Mouse (Mus musculus): ENCODE measurements around the gene Arvcf.

Arvcf gene

DNA sequence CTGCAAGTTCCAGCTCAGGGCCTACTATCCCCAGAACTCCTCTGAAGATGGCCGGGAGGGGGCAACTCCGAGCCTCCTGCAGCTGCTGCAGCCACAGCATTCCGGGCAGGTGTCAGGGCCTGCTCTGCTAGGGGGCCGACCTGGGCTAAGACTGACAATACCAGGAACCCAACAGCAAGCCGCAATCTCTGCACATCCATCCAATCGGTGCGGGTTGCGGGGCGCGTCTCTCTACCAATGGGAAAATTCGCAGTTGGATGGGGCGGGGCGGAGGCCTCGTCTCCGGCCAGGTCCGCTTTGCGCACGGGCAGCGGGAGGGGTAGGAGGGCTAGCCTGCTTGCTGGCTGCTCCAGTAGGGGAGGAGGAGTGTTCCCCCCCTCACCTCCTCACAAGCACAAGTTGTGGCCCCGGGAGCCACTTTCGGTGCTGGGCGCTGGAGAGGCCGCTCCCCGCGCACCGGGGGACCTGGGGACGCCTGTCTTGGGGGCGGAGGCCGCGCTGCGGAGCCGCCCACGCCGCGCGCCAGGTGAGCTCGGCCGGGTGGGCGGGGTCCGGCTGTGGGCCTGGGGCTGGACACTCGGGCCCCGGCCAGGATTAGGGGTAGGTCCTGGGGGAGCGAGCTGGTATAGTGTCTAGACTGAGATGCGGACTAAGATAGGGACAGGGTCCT, at the start of gene Arvcf, which contains the start of gene Tango2:
Gene Arvcf, plus strand, starts transcription at position 252 of the 670 bp plus-strand sequence.
Gene Tango2, minus strand, starts transcription at position 173 of the 670 bp plus-strand sequence.
- peak; percentile 87 to 92 for DNase-seq (ENCODE audit: low spot score in 2 of 2)

DNA sequence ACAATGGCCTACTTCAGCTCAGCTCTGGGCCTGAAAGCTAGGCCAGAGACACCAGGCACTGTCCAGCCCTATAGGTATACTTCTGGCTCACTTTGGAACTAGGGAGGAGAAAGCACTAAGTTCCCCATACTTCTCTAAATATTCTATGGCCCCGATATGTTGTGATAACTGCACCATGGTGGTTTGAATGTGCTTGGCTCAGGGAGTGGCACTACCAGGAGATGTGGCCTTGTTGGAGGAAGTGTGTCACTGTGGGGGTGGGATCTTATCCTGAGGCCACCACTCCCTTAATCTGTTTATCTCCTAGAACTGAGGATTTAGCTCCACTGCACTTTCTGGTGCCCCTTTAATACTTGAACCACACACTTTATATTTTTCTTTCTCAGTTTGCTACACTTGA, 39.8 kb upstream of the Arvcf start:
- no peak for DNase-seq (ENCODE audit: low spot score in 2 of 2)

DNA sequence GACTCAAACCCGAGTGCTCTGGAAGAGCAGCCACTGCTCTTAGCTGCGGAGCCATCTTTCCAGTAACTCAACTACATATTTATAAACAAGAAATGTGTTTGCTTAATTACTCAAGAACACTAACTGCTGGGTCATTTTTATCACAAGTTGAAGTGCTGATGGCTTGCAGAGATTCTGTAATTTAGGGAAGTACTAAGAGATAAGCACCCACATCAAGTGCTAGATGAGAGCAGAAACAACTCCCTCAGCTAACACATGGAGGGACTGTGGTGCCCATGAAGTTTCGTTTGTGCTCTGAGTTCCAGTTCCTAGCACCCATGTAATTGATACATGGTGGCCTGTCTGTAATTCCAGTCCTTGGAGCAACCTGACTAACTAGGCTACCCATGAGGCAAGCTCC, 29.0 kb upstream of the Arvcf start:
- no peak for DNase-seq (ENCODE audit: low spot score in 2 of 2)

DNA sequence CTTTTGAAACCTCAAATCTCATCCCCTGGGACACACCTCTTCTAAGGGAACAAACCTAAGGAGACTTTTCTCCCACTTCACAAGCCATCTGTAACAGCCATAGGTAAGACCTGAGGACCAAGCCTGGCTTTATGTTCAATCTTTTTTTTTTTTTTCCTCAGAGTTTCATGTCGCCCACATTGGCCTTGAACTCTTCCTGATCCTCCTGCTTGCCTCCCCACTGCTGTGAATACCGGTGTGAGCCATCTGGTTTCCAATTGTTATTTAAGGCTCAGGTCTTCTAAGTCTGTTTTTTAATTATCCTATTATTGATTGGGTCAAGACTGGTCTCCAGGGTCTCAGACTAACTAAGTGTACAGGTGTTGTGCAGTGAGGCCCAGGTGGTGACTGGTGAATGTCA, 26.5 kb upstream of the Arvcf start:
- DNase-seq (ENCODE audit: low spot score in 2 of 2) = no peak

DNA sequence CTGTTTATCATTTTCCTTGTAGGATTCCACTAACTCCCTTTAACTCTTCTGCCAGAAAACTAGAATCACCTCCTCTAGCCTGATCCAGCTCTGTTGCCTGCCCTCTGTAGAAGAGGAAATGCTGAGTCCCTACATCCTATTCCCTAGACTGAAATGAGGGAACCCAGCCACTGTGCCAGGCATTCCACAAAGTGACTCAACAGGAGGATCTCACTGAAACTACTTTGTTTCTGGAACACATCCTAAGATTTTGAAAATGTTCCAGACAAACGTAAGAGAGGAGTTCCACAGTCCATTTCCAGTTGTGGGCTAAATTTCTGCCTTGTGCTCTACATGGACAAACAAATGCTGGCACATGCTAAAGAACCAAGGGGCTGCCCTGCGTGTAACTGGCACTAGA, 24.5 kb upstream of the Arvcf start:
- DNase-seq (ENCODE audit: low spot score in 2 of 2) = peak in 1 of 2 experiments; percentile 38

DNA sequence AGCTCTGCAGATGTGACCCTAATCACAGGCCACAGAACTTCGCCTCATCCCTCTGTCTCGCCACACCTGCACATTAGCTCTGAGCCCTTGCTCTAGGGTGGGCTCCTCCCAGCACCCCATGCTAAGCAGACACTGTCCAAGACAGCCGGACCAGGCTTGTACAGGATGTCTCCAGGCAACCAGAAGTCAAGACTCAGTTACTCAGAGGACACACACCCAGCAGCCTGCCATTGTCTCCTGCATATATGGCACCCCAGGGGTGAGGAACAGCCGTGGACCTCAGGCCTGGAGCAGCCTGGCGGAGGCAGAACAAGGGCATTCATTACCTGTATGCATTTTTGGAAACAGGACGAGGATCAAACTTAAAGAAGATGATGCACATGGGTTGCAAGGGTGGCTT, 24.0 kb upstream of the Arvcf start:
- no peak for DNase-seq (ENCODE audit: low spot score in 2 of 2)

DNA sequence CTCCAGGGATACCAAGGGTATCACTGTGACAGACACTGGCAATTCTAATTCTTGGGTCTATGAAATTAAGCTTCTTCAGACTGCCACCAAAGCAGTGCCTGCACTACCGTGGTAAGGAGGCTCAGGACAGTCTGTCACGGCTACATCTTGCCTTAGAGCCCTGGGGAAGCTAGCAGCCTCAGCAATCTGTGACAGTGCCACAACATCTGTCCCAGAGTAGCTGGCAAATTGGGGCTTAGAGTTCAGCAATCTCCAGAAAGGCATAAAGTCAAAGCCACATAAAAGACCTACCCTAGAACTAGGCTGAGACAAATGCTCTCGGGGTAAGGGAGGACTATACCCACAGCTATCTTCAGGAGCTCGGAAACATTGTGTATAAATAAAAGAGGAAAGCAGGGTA, 22.2 kb upstream of the Arvcf start:
- no peak for DNase-seq (ENCODE audit: low spot score in 2 of 2)

DNA sequence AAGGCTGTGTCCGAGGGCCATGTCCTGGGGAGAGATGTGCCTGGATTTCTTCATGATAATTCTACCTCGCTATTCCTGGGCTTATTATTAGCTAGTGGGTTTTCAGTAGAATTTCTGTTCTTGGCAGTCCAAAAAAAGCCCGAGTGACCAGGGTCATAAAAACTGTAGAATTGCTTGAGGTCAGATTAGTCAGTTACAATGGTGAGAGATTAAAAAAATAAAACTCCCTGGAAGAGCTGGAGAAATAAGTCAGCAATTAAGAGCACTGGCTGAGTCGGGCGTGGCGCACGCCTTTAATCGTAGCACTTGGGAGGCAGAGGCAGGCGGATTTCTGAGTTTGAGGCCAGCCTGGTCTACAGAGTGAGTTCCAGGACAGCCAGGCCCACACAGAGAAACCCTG, 20.0 kb upstream of the Arvcf start:
- no peak for DNase-seq (ENCODE audit: low spot score in 2 of 2)

DNA sequence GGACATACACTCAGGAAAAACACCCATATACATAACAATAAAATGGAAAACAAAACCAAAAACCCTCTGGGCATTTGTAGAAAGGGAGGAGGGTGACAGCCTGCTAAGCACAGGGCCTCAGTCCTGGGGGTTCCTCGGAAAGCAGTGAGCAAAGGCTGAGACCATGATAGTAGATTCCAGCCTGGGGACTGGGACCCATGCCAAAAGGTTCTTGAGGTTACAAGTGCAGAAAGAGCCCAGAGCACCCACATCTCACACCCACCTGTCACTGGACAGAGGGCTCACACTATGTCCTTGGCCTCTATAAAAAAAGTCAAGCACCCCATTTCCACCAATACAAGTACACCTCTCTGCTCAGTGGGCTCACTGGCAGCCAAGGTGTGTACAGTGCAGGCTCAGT, 19.5 kb upstream of the Arvcf start:
- no peak for DNase-seq (ENCODE audit: low spot score in 2 of 2)

DNA sequence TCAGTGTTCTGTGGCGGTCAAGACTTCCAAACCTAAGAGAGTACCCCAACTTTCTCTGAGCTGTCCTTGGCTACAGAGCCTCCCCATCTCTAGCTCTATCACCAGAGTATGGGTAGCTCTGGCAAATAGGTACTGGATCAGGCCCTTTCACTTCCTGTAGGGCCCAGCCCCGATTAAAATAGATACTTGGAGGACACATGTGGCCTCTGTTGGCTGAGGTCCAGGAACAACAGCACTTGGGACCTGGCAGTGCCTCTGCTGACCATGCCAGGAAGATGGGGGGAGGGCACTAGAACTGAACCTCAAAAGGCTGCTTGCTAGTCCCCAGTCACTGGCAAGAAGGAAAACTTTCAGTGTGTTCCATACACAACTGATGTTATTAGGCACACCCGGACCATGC, 14.0 kb upstream of the Arvcf start:
- no peak for DNase-seq (ENCODE audit: low spot score in 2 of 2)

DNA sequence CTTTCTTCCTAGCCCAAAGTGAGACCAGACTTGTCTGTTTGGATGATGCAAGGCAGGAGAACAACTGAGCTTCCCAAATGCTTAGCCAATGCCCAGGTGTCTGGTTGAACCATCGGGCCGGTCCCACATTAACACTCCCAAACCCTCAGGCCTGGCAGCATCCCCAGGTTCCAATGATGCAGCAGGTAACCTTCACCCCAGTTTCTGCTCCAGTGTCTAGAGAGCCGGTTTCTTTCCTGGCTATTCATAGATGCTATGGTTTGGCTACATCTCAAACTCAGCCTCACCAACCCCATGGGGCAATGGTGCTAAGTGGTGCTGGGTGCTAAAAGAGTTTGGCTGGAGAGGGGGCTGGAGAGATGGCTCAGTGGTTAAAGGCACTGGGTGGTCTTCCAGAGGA, 12.0 kb upstream of the Arvcf start:
- DNase-seq (ENCODE audit: low spot score in 2 of 2) = no peak

DNA sequence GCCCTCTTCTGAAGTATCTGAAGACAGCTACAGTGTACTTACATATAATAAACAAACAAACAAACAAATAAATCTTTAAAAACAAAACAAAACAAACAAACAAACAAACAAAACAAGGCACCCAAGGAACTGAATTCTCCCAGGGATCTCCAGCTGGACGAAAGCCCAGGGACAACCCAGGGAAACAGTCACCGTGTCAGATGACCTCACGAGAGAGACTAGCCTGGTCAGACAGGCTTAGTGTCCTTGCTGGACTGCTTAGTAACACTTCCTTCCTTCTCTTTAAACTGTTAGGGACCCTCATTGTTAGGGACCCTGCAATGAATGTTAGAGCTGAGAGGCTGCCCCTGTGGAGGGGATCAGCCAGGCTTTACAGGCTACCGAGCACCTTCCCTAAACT, 10.7 kb upstream of the Arvcf start:
- DNase-seq (ENCODE audit: low spot score in 2 of 2) = no peak

DNA sequence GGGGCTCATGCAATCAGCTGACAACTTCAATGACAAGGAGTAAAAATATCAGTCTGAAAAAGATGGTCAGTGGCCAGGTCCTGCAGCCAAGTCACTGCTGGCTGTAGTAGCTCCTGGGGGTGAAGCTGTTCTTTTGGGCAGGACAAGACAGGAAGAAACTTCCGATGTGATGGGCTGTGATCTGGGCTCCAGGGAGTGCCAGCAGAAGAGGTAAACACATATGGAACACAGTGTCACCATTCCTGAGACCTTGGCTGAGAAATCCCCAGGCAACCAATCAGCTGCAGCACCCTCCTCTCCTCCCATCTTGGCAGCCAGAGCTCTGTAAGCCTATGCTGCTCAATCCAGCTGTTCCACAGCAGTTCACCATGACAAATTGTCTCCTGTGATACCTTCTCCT, 8.1 kb upstream of the Arvcf start:
- DNase-seq (ENCODE audit: low spot score in 2 of 2) = no peak

DNA sequence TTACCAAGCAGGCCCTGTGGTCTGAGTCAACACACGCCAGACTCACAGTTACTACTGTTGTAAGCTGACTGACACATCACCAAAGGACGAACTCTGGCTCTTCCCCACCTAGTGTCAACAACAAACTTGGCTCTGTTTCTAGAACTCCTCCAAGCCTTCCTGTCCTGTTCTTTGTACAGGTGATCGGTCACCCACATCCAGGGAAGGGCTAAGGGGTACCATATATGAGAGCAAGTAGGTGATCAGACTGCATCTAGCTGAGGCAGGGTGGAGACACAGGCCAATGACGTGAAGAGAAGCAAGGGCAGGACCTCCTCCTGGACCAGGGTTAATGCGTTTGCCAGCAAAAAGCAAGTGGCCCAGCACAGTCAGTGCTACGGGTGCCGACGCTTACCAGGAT, 6.4 kb upstream of the Arvcf start:
- no peak for DNase-seq (ENCODE audit: low spot score in 2 of 2)

DNA sequence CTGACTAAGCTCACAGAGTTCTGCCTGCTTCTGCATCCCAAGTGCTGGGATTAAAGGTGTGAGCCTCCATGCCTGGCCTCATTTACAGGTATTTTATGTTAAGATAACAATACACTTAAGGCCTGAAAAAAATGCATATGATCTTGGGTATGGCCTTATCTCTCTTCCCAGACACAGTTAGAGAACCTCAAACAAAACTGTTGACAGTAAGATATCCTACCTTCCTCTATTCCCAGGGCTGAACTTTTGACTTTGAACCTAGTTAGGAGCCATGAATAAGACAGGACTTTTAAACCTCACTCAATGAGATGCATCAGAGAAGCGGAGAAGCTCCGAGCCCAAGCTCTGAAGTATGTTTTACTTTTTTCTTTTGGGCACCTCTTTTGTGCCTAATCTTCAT, 5.9 kb upstream of the Arvcf start:
- DNase-seq (ENCODE audit: low spot score in 2 of 2) = no peak

DNA sequence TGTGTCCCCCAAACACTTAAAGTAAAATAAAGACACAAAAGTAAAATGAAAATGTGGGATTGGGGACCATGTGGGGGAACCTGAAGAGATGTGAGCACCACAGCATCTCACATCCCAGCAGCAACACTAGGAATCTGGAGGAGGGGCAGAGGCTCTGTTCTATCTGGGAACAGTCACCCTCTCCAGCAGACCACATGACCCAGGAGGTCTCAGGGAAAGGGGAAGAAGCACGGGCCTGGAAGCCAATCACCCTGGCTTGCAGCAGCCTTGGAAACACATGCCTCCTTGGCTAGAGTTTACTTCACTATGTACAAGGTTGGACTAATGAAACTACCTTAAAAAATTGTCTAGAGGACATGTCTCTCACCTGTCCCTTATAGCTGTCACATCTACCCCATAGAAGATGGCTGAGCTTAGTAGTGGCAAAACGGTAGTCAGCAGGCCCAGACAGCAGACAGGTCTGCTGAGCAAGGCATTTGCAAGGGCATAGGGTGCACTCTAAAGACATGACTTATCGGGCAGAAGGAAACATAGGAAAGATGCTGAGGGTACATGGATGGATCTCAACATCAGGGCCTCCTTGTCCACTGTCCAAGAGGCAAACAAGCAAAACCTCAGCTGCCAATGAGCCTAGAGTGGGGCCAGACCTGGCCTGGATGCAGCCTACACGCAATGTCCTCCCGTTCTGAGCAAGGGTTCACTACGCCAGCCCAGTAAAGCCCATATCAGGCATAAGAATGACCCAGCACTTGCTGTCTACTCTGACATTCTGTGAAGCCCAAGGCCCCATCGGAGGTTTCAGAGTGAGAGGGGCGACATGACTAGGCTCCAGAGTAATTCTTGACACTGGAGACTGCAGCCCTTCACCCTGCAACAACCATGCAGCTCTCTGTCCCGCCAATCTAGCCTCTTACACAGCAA, 5.1 kb upstream of the Arvcf start:
- no peak for DNase-seq (ENCODE audit: low spot score in 2 of 2)

DNA sequence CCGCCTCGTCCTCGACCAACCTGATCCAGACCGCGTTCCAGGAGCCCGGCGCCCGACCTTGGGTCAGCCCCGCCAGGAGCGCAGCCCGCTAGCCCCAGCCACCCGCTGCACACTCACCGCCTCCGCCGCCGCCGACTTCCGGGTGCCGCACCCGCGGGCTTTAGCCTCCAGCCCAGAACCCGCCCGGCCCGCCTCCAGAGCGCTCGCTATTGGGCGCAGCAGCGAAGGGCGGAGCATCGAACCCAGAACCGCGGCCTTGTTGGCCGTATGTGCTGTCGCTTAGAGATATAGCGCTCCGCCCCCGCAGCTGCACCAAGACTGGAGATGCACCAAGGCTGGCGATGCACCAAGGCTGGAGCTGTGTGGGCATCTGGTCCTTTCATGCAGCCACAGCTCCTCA, 4.2 kb upstream of the Arvcf start:
- peak; percentile 95 to 97 for DNase-seq (ENCODE audit: low spot score in 2 of 2)

DNA sequence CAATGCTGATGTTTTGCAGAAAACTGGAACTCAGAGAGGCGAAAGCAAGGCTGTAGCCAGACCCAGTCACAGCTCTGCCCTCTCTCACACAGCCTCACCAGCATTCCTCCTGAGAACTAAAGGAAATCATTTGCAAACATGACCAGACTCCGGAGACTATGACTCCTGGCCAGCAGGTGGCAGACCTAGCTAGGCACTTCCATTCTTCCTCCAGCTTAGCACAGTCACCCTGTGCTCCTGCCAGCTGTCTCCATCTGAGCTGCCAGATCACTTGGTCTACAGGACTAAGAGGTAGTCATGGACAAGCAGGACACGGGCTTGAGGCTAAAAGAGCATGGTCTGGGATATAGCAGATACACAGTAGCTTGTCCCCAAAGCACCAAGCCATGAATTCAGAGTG, 2.7 kb upstream of the Arvcf start:
- DNase-seq (ENCODE audit: low spot score in 2 of 2) = peak; percentile 71 to 85

DNA sequence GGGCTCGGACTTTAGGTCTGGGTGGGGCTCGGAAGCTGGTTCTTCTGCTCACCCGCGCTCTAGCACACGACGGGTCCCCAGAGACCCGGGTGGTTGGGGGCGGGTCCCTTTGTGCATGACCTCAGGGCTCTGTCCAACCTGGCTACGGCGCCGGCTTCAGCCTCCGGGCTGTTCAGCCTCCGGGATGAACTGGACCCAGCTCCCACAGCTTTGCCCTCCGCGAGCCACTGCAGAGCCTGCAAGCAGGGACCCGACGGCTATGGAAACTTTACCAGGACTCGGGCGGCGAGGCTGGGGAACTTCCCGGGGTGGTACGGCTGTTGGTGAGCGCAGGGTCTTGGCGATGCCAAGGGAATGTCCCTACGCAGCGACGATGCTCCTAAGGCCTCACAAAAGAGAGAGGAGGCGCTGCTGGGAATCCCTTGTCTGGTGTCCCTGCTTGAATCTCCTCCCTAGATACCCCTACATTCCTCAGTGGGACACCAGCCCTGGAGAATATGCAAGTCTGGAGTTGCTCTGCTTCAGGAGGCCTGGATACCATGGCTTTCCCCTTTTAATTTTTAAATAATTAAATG, 706 bp downstream of the Arvcf start:
- no peak for DNase-seq (ENCODE audit: low spot score in 2 of 2)

DNA sequence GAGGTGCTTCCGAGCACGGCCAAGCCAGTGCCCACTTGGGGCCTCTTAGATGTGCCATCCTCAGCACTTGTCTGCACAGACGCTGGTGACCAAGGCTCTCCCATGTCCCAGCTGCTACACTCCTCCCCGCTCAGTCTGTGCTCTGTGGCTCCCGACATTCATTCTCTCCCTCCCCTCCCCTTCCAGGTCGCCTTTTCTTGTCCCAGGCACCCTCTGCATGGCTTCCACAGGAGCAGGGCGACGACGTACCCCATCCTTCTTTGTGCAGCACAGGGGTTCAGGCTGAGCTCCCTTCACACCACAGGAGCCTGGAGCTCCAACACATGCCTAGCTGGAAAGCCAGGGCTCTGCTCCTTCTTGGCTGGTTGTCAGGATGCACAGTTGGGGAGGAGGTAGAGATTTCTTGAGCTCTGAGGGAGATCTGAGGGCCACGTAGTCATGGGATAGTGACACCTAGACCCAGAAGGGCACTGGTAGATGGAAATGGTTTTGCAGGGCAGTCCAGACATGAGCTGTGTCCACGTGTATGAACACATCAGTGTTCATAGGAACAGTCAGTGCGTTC, 1.9 kb downstream of the Arvcf start:
- DNase-seq (ENCODE audit: low spot score in 2 of 2) = no peak

DNA sequence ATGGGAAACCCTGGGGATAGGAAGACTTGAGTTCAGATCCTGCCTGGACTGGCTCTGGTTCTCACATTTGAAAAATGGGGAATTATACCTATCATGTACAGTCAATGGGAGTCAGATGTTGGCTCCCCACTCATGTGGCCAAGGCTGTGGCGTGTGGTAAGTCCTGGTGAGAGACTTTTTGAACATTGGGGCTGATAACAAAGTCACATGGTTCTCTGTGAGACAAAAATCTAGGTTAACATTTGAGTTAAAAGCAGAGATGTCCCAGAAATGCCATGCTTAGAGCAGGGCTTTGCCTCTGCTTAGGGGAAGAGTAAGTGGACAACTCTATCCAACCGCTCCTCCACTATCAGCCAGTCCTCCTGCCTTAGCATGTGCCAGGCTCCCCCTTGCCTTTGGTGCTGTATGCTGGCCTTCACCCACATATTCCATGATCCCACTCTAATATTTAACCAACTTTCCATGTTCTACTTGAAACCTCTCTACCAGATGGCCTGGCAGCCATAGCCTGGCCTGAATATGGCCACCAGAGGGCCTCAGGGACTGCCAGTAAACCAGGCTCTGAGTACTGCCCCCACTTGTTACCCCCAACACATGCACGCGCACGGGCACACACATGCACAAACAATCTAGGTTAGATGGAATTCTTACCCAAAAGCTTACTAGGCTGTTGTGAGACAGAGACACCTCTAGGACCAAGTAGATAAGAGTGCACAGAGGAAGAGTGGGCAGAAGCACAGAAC, 3.5 kb downstream of the Arvcf start:
- DNase-seq (ENCODE audit: low spot score in 2 of 2) = no peak

DNA sequence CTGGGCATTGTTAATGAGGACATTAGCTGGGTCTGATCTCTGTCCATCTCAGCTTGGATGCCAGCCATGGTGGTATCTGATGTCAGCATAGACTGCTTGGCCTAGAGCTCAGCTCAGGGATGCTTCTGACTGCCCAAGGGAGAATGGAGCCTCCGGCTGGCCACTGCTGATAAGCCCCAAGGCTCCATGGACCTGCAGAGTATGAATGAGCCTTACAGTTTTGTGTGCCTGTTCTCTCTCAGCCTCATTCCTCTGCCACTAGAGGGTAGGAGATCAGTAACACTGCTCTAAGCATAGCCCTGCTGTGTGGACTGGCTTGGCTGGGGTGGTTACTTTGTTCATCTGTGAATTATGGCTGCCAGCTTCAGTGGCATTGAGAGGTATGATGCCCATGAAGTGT, 5.1 kb downstream of the Arvcf start:
- DNase-seq (ENCODE audit: low spot score in 2 of 2) = no peak

Data from urinary bladder, postnatal 36 days (tissue).